Mouse (Mus musculus): ENCODE results near the gene Plek. TPM values are rescaled to one million over a fixed set of nuclear protein-coding genes. Genes with fewer than 3 reads are reported as not detected.
A peak's percentile ranks its signal among the peaks of the same experiment; 100 is the strongest.
"Not testable (repeated sequence)": the region's sequence is repeated elsewhere in the genome, so short reads cannot be mapped to it uniquely, and the experiment has no call there.

Plek gene
- 7.2 and 7.8 TPM in 2 replicates for polyA plus RNA-seq (2014; fragmentation: Nextera tagmentation; extraction: Ambion mirVana)

GRCm38 (mm10) chr11:17051545-17052475 is at the start of gene Plek, which contains the start of gene Cnrip1:
Gene Plek (minus strand): TSS chr11:17052381.
Gene Cnrip1 (plus strand): TSS chr11:17051586.
- ATAC-seq (ENCODE audit: low FRiP score), result peak; percentile 95
- no peaks in the 10 kb centered on the region for H3K27me3 ChIP-seq (ENCODE audit: control insufficient read depth, insufficient read depth, low read length)
- peak within 1 kb of the TSS; percentile 76 for H3K4me2 ChIP-seq (replicated peaks; ENCODE audit: low read depth, low read length)
- peak; percentile 70 for DNase-seq (ENCODE audit: low spot score)
- peak within 1 kb of the TSS; percentile 71 for H3K9ac ChIP-seq (ENCODE audit: low read depth, low read length)
- H3K4me3 ChIP-seq (ENCODE audit: low read depth, low read length), result peak within 1 kb of the TSS; percentile 62
- peak within 1 kb of the TSS; percentile 63 for H3K27ac ChIP-seq (ENCODE audit: low read depth, low read length)
- H3K36me3 ChIP-seq (ENCODE audit: control insufficient read depth, insufficient read depth, low read length), result no peaks in the 10 kb centered on the region
- 0 out of 2 replicates have a peak, but pooled peaks cover 3% of the 10 kb centered on the region for H3K4me1 ChIP-seq (replicated peaks; ENCODE audit: control insufficient read depth, insufficient read depth, low read length)
- 2% methylated on average over 37 of the region's 38 CpGs for WGBS
- H3K9me3 ChIP-seq (ENCODE audit: control insufficient read depth, low read length), result no peaks in the 10 kb centered on the region

GRCm38 (mm10) chr11:17086106-17086505 is 33.9 kb upstream of the Plek start:
- DNase-seq (ENCODE audit: low spot score), result no peak
- no peak for ATAC-seq (ENCODE audit: low FRiP score)

GRCm38 (mm10) chr11:17083866-17084265 is 31.7 kb upstream of the Plek start:
- H3K27ac ChIP-seq (ENCODE audit: low read depth, low read length), result no peak overlapping the region
- no peaks in the 10 kb centered on the region for H3K9me3 ChIP-seq (ENCODE audit: control insufficient read depth, low read length)
- no peak overlapping the region for H3K9ac ChIP-seq (ENCODE audit: low read depth, low read length)
- ATAC-seq (ENCODE audit: low FRiP score) (0 out of 2 replicates have a peak, but pooled peaks have one; percentile 33), DNase-seq (ENCODE audit: low spot score) (no peak)
- no peak overlapping the region for H3K4me2 ChIP-seq (replicated peaks; ENCODE audit: low read depth, low read length)
- no peak overlapping the region for H3K4me3 ChIP-seq (ENCODE audit: low read depth, low read length)
- no peaks in the 10 kb centered on the region for H3K36me3 ChIP-seq (ENCODE audit: control insufficient read depth, insufficient read depth, low read length)
- no peaks in the 10 kb centered on the region for H3K27me3 ChIP-seq (ENCODE audit: control insufficient read depth, insufficient read depth, low read length)
- no peaks in the 10 kb centered on the region for H3K4me1 ChIP-seq (replicated peaks; ENCODE audit: control insufficient read depth, insufficient read depth, low read length)
- WGBS, result 81% methylated on average over 1 of the region's 1 CpGs

More at GRCm38 (mm10) chr11:17086106-17086505, 33.9 kb upstream of the Plek start:
- H3K4me2 ChIP-seq (replicated peaks; ENCODE audit: low read depth, low read length), result no peak overlapping the region
- 35% methylated on average over 5 of the region's 5 CpGs for WGBS
- no peaks in the 10 kb centered on the region for H3K4me1 ChIP-seq (replicated peaks; ENCODE audit: control insufficient read depth, insufficient read depth, low read length)
- no peaks in the 10 kb centered on the region for H3K27me3 ChIP-seq (ENCODE audit: control insufficient read depth, insufficient read depth, low read length)
- no peaks in the 10 kb centered on the region for H3K9me3 ChIP-seq (ENCODE audit: control insufficient read depth, low read length)
- H3K36me3 ChIP-seq (ENCODE audit: control insufficient read depth, insufficient read depth, low read length), result no peaks in the 10 kb centered on the region
- H3K27ac ChIP-seq (ENCODE audit: low read depth, low read length), result no peak overlapping the region
- H3K9ac ChIP-seq (ENCODE audit: low read depth, low read length), result no peak overlapping the region
- H3K4me3 ChIP-seq (ENCODE audit: low read depth, low read length), result no peak overlapping the region

GRCm38 (mm10) chr11:17083455-17083854 is 31.3 kb upstream of the Plek start:
- Histone ChIP-seq H3K9me3 (ENCODE audit: control insufficient read depth, low read length) (no peaks in the 10 kb centered on the region), H3K4me3 (ENCODE audit: low read depth, low read length) (no peak overlapping the region), H3K27ac (ENCODE audit: low read depth, low read length) (no peak overlapping the region), H3K36me3 (ENCODE audit: control insufficient read depth, insufficient read depth, low read length) (no peaks in the 10 kb centered on the region), H3K4me2 (replicated peaks; ENCODE audit: low read depth, low read length) (no peak overlapping the region), H3K9ac (ENCODE audit: low read depth, low read length) (no peak overlapping the region), H3K4me1 (replicated peaks; ENCODE audit: control insufficient read depth, insufficient read depth, low read length) (no peaks in the 10 kb centered on the region), H3K27me3 (ENCODE audit: control insufficient read depth, insufficient read depth, low read length) (no peaks in the 10 kb centered on the region)
- DNase-seq (ENCODE audit: low spot score) (no peak), ATAC-seq (ENCODE audit: low FRiP score) (0 out of 2 replicates have a peak, but pooled peaks have one; percentile 19)
- 90% methylated on average over 3 of the region's 3 CpGs for WGBS

GRCm38 (mm10) chr11:17082953-17083352 is 30.8 kb upstream of the Plek start:
- DNase-seq (ENCODE audit: low spot score) (no peak), ATAC-seq (ENCODE audit: low FRiP score) (0 out of 2 replicates have a peak, but pooled peaks have one; percentile 53)
- 53% methylated on average over 2 of the region's 2 CpGs for WGBS
- Histone ChIP-seq H3K36me3 (ENCODE audit: control insufficient read depth, insufficient read depth, low read length) (no peaks in the 10 kb centered on the region), H3K27me3 (ENCODE audit: control insufficient read depth, insufficient read depth, low read length) (no peaks in the 10 kb centered on the region), H3K4me3 (ENCODE audit: low read depth, low read length) (no peak overlapping the region), H3K4me2 (replicated peaks; ENCODE audit: low read depth, low read length) (no peak overlapping the region), H3K9me3 (ENCODE audit: control insufficient read depth, low read length) (no peaks in the 10 kb centered on the region), H3K27ac (ENCODE audit: low read depth, low read length) (no peak overlapping the region), H3K9ac (ENCODE audit: low read depth, low read length) (no peak overlapping the region), H3K4me1 (replicated peaks; ENCODE audit: control insufficient read depth, insufficient read depth, low read length) (no peaks in the 10 kb centered on the region)

GRCm38 (mm10) chr11:17082086-17082485 is 29.9 kb upstream of the Plek start:
- no peak overlapping the region for H3K9ac ChIP-seq (ENCODE audit: low read depth, low read length)
- WGBS, result 50% methylated on average over 3 of the region's 3 CpGs
- ATAC-seq (ENCODE audit: low FRiP score) (no peak), DNase-seq (ENCODE audit: low spot score) (no peak)
- H3K4me3 ChIP-seq (ENCODE audit: low read depth, low read length), result no peak overlapping the region
- no peaks in the 10 kb centered on the region for H3K36me3 ChIP-seq (ENCODE audit: control insufficient read depth, insufficient read depth, low read length)
- no peak overlapping the region for H3K4me2 ChIP-seq (replicated peaks; ENCODE audit: low read depth, low read length)
- no peaks in the 10 kb centered on the region for H3K9me3 ChIP-seq (ENCODE audit: control insufficient read depth, low read length)
- no peak overlapping the region for H3K27ac ChIP-seq (ENCODE audit: low read depth, low read length)
- no peaks in the 10 kb centered on the region for H3K27me3 ChIP-seq (ENCODE audit: control insufficient read depth, insufficient read depth, low read length)
- no peaks in the 10 kb centered on the region for H3K4me1 ChIP-seq (replicated peaks; ENCODE audit: control insufficient read depth, insufficient read depth, low read length)

GRCm38 (mm10) chr11:17075656-17076055 is 23.5 kb upstream of the Plek start:
- H3K4me1 ChIP-seq (replicated peaks; ENCODE audit: control insufficient read depth, insufficient read depth, low read length), result no peaks in the 10 kb centered on the region
- no peak overlapping the region for H3K4me2 ChIP-seq (replicated peaks; ENCODE audit: low read depth, low read length)
- no peak overlapping the region for H3K9ac ChIP-seq (ENCODE audit: low read depth, low read length)
- ATAC-seq (ENCODE audit: low FRiP score) (no peak), DNase-seq (ENCODE audit: low spot score) (no peak)
- H3K9me3 ChIP-seq (ENCODE audit: control insufficient read depth, low read length), result no peaks in the 10 kb centered on the region
- no peak overlapping the region for H3K27ac ChIP-seq (ENCODE audit: low read depth, low read length)
- H3K36me3 ChIP-seq (ENCODE audit: control insufficient read depth, insufficient read depth, low read length), result no peaks in the 10 kb centered on the region
- 90% methylated on average over 2 of the region's 2 CpGs for WGBS
- no peak overlapping the region for H3K4me3 ChIP-seq (ENCODE audit: low read depth, low read length)
- no peaks in the 10 kb centered on the region for H3K27me3 ChIP-seq (ENCODE audit: control insufficient read depth, insufficient read depth, low read length)

- H3K27me3 ChIP-seq (ENCODE audit: control insufficient read depth, insufficient read depth, low read length); ATAC-seq (ENCODE audit: low FRiP score); H3K9me3 ChIP-seq (ENCODE audit: control insufficient read depth, low read length); DNase-seq (ENCODE audit: low spot score); H3K4me3 ChIP-seq (ENCODE audit: low read depth, low read length); H3K4me1 ChIP-seq (replicated peaks; ENCODE audit: control insufficient read depth, insufficient read depth, low read length); H3K4me2 ChIP-seq (replicated peaks; ENCODE audit: low read depth, low read length); H3K9ac ChIP-seq (ENCODE audit: low read depth, low read length); H3K36me3 ChIP-seq (ENCODE audit: control insufficient read depth, insufficient read depth, low read length); H3K27ac ChIP-seq (ENCODE audit: low read depth, low read length): not testable (repeated sequence)
- 94% methylated on average over 2 of the region's 2 CpGs for WGBS
Measured at GRCm38 (mm10) chr11:17069360-17069759, 17.2 kb upstream of the Plek start.
